Mouse (Mus musculus) cerebellum, postnatal 10 days (tissue): ENCODE measurements at regions not wholly inside any gene's neighbourhood (a gene's known extent, or its start where the extent isn't known, plus 50 kb on each side); places are given as distances from the start of the nearest gene placed in this dataset.

Experiments used
- DNase-seq, 2 experiments: peaks; one replicate each; pipeline ENCODE4 v3.0.0; 2021; ENCODE audit warnings: mixed read lengths in 2 of 2

DNA sequence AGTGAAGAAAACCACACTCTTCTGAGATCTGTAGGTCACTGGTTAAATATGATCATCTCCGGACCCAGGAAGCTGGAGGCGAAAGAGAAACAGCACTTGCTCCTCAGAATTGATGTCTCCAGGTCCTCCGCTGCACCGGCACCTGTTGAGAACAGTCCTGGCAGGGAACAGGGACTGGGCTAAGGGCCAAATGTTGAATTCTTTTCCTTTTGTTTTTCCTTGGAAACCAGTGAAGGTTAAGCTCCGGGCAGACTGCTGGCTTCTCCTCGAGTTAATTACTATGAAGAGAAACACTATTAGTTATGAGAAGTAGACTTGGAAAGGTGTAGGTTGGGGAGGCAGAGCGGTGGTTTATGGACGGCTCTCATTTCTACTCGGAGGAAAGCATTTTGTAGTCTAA is 242.7 kb downstream of the Rngtt start:
- DNase-seq = peak; percentile 58 to 66

DNA sequence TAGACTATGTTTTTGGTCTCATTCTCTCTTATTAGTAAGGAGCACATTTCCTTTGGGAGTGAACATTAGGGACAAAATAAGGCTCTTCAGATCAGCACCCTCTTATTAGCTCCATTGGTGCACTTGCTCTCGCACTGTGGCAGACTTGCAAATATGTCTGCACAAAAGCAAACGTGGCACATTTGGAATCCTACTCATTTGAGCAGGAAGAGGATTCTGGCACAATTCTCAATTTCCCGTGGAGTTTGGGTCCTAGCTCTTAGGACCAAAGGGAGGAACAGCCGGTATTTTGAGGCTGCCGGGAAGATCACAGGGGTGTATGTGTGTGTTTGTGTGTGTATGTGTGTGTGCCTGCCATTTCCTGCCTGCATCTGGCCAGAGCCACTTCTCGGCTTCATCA is 244.5 kb downstream of the Rngtt start:
- DNase-seq = peak; percentile 35 to 49

DNA sequence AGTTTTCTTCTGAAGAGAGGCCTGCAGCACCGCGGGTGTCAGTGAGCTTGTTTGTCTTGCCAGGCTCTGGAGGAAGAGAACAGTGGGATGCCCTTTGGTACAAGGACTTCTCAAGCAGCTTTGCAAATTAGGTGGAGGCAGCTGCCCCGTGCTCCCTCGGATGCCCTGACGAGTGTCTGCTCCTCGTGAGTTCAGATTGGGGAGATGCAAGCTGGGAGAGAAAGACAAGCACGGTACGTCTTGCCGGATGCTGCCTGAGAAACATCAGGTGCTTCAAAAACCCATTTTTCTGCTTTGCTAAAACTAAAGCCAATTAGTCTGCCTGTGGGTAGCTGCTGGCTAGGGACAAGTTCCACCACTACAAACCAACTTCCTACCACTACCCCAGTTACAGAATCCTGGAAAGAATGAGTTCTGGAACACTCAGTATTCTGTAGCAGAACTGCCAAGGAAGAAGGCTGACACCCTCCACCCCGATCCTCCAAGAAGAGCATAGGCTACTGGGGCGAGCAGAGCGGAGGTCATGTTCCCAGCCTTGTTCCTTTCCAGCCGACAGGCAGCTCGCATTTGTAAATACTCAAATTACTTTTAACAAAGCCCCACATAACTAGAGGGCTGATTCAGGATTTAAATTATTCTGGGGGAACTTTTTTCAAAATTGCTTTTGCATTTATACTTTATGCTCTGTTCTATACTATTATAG is 245.3 kb downstream of the Rngtt start:
- DNase-seq = peak; percentile 43 to 57

DNA sequence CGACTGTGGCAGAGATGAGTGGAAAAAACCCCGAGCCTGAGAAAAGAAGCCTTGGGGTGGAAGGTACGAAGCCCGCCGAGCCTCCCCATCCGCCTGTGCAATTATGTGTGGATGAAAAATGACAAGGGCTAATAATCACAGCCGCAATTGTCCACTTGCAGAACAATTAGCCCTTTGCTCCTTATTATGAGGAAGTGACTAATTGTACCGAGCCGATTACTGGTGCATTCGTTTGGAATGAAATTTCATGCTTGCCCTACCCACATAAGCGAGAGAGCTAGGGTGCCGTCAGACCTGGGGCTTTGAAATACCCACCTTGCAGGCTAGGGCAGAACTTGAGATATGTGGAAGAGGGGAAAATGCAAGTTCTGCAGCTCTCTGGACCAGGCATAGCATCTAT is 245.9 kb downstream of the Rngtt start:
- peak in 1 of 2 experiments; percentile 10 for DNase-seq

DNA sequence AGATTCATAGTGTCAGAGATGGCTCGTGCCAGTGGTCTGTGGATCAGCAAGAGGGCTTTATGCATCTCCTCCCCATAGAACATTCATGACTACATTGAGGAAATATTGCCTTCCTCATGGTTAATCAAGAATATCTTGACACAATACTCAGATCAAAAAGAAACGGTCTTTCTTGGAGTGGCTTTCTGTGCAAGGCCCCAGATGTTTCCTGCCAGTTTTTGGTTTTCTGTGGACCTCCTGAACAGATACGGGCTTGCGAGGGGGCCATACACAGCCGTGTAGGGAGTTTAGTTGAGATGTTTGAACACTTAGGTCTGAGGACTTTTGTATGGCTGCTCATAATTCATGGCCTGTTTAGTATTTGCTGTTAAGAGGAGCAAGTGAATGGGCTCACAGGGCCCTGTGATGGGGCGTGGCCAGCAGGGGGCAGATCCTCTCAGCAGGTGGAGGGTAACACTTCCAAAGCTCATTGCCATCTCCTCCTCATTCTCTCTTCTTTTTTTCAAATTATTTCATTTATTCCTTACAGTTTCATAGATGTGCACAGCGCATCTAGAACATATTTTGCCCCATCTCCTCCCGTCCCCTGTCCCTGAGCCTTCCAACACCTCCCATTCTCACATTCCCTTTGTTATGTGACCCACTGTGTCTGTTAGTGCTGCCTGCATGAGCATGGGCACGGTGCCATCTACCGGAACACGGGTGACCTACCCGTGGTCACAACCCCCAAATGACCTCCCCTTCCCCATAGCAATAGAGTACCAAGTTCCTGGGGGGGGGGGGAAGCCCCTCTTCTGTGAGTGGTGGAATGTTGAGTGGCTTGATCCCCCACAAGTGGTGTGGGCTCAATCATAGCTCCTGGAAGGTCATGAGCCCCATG is 246.8 kb downstream of the Rngtt start:
- DNase-seq = peak in 1 of 2 experiments; percentile 26

DNA sequence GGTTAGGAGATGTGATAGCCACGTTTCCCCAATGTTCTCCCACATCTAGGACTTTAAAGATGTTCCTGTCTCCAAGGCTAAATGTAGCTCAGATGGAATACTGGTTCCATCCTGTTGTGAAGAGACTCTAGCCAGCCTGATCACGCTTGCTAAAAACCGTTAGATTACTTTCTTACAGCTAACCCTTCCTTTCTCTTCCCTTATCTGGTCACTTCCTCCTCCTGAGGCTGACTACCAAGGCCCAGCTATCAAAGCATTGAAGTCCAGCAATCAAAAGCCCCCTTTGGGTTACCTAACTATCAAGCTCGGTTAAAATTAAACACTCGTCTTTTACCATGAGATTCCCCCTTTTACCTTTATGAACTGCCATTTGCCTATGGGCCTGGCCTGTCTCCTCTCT is 260.2 kb downstream of the Rngtt start:
- DNase-seq = no peak

DNA sequence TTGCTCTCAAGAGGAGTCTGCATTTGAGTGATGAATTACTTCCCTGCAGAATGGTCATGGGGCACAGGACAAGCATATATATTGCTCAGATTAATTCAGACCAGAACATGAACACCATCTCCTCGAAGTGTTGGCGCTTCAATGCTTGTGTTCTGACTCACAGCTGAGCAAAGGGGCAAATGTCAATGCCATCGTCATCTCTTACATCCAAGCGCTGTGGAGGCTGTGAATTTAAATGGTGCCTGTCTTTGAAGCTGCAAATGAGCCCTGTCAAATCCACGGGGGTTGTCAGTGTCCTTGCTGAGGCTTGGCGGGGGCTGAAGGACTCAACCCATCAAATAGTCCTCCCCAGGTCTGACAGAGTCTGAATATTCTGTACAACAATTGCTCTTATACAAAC is 261.2 kb downstream of the Rngtt start:
- DNase-seq = no peak

DNA sequence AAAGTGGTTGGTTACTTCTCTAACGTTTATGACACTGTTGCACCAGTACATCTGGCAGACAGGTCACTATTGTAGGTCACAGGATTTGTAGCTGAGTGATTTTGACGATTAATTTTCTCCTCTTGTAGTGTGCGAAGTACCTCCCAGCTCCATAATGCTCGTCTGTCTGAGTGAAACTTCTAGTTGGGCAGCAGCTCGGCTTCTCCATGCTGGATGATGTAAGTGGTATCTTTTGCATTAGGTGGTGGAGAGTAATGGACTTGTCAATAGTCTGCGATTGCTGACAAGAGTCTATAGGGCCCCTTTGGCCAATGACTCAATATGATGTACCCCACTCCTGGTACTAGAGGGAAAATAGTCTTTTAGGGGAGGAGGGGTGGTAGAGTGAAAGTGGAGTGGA is 267.5 kb downstream of the Rngtt start:
- DNase-seq = no peak

DNA sequence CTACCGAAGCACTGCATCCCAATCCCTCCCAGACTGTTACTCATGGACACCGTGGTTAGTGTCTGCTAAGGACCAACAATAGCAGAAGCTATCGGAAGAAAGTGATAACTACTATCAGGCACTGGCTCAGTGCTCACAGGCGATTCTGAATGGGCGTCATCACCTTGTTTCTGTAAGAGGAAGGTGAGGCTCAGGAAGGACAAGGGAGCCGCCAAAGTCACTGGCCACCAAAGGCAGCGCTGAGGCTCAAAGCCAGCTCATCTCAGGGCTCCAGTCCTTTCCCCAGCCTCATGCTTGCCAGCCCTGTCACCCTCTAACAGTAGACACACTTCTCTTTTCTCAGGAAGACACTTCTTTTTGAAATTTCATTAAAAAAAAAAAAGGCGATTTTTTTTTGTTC is 270.4 kb downstream of the Rngtt start:
- no peak for DNase-seq

DNA sequence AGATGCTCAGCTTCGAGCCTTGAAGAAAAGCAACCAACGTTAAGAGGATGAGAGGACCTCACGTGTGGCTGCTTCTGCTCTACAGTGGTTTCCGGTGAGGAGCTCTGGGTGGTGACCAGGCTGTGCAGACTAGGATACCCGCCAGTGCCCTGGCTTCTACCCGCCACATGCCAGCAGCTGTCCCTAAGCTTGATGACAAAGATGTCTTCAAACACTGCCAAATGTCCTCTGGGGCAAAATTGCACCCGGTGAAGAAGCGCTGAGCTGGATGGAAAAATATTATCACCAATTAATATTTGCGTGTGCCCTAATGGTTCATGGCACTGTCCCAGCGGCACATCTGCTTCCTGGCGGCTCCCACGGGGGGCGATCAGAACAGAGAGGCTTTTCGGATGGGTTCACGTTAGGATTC is 271.1 kb downstream of the Rngtt start:
- DNase-seq = peak; percentile 69 to 73

DNA sequence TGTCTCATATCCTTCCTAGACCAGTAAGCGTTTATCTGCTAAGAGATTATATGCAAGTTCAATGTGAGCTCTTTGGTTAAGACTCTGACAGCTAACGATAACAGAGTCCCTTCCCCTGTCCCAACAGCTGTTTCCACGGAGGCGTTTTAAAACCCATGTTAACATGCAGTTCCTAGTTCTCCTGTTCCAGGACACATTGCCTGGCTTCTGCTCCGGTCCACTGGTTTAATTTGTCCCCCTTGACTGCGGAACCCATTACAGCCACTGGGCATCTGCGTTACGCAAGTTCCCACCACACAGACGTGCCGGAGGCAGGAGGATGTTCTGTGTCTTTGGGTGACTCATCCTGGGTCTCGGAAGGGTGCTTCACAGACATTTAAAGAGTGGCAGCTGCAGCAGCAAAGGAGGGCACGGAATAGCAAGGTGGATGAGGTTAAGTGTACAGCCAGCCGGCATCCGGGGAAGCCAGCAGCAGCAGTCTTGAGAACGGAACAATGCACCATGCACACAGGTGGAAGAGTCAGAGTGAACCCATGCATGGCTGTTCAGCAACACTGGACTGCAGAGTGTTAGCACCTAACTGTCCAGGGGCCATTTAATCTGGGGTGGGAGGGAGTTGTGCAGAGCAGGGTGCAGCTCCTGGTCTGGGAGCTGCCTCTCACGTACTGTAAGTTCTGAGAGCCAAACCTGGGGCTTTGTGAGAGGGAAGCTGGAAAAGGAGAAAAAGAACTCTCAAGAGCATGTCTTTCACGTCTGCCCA is 271.8 kb downstream of the Rngtt start:
- DNase-seq = no peak

DNA sequence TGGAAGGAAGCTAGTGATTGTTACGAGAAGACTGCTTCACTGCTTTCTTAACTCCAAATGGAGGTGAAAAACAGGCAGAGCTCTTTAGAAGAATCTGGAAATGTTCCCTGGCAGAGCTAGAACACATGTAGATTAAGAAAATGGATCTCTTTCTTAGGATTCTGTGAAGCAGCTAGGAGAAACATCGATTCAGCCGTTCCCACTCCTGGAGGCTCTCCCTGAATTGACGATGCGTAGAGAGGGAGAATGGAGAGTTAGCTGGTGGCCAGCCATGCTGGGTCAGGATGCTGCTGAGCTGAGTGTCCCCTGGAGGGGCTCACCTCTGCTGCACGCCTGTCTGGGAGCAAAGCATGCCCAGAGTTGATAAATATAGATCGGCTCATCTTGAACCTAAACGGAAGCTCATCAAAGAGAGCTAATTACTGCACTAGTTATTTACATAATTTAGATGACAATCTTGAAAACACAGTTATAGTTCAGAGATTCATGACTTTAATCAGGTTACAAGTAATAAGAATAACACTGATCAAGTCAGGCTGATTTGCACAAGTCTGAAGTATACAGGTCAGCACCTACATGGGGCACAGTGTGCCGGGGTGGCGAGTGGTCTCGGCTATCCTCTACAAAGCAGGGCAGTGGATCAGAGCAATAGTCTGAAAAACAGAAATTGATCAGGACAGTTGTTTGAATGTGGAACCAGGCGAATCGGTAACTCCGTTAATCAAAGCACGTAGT is 273.0 kb downstream of the Rngtt start:
- DNase-seq = no peak

DNA sequence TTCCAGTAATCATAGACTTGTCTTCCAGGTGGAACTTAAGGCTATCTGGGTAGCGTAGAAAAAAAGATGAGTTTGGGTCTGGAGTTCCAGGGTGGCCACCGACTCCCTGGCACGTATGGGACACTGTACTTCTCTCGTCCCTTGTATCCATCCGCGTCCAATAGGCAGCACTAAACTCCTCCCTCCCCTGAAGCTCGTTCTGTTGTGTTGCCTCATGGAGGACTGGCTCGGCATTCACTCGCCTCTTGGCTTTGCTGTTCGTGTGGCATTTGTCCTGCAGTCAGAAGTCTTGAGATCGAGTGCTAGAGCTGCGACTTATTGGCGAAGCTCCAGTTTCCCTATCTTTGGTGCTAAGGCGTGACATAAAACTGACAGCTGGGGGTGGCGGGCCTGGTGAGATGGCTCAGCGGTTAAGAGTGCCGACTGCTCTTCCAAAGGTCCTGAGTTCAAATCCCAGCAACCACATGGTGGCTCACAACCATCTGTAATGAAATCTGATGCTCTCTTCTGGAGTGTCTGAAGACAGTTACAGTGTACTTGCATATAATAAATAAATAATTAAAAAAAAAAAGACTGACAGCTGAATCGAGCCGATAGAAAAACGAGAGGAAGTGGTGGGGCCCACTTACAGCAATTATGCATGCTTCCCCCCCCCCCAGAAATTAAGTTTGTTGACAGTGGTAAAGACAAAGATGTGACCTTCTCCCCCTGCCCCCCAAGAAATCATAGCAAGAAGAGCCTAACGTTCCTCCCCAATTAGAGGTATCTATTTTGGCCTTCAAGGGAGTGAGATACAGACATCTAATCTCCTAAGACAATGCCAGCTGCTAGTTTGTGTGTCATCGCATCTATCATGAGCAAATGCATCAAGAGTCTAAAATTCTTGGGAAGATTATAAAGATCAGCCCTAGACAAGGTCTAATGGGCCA is 274.1 kb downstream of the Rngtt start:
- DNase-seq = peak; percentile 19 to 21

DNA sequence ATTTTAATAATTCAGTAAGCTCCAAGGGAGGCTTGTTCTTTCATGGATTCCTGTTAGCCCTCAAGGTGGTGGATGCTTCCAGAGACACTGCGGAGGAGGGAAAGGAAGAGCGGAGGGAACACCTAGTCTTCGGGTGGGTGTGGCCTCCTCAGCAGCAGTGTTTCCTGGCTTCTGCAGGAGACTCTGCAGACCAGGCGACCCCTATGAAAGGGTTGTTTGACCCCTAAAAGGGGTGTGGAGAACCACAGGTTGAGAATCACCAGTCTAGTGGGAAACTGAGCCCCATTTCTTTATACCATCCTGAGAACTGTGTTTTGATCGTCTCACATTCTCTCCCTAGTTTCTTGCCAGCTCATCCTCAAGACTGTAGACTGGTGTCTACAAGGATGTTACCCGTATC is 275.7 kb downstream of the Rngtt start:
- DNase-seq = no peak

DNA sequence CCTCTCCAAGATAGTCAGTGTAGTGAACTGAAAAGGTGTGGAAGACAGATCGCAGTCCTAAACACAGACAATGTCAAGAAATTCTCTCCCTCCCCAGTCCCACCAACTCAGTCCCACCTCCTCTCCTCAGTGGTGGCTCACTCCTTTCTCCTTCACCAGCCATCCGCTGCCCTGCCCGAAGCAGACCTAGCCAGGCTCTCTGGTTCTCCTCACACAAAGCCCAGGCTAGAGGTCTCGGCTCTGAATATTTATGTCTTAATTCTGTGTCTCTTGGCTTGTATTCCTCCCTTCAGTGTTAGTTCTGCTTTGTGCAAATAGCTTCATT is 276.1 kb downstream of the Rngtt start:
- no peak for DNase-seq

DNA sequence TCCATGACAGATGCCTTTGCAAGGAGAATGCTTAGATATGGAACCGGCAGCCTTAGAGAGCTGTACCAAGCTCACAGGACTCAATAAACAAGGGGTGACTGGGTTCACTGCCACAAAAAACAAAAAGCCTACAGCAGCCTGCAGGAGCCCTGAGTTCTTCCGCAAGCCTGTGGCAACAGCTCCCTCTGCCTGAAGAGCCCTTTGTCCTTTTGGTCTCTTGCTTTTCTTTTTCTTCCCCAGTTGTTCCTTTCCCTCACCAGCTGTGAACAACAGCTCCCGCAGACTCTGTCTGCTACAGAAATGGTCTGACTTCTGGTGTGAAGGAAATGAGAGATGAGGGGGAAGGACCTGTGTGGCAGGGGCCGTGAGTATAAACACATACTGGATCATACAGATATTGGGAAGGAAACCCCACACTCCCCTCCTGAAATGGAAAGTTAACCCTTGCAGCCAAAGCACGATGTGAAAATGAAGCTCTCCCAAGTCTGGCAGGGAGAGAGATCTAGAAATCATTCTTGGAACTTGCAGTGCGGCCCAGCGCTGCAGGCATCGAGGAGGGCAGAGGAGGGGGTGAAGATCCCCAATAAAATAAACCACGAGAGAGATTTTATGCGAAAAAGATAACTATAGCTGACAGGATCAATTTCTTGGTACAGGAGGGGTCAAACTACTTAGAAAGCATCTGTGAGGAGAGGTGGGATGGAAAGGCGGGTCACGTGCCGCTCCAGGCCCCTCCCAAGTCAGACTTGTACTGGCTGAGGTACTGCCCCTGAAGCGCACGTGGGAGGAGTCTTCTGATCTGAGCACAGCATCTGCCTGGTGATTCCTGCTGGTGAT is 276.7 kb downstream of the Rngtt start:
- DNase-seq = peak; percentile 51 to 58

DNA sequence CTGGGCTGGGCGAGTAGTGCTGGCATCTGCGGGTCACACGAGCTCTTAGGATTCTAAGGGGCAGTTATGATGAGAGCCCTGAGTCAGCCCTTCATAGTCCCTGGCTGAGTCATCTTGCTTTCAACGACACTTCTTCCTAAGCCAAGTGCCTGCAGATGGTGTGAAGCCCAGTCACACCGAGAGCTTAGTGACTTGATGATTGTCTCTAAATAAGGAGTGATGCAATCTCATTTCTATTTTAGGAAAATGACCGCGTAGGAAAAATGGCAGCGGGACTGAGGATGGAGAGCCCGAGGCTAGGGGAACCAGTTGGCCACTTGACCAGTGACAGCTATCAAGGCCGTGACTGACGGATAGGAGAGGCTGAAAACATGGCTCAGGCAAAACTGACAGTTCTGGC is 277.6 kb downstream of the Rngtt start:
- DNase-seq = peak; percentile 52 to 63

DNA sequence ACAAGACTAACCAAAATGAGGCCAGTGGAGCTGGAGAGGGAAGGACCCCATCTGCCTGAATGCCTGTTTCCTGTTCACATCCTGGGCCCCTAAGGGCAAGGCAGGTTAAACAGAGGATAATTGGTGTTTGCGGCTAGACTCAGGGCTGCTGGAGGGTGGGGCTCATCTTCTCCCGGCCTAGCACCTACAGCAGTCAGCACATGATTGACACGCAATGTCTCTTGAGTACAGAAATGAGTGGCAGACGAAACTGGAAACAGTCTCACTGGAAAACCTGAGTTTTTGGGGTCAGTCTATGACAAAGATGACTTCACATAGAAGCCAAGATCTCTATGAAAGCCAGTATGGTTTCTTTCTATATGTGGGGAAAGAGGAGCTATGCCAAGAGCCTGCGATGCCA is 278.0 kb downstream of the Rngtt start:
- DNase-seq = no peak

DNA sequence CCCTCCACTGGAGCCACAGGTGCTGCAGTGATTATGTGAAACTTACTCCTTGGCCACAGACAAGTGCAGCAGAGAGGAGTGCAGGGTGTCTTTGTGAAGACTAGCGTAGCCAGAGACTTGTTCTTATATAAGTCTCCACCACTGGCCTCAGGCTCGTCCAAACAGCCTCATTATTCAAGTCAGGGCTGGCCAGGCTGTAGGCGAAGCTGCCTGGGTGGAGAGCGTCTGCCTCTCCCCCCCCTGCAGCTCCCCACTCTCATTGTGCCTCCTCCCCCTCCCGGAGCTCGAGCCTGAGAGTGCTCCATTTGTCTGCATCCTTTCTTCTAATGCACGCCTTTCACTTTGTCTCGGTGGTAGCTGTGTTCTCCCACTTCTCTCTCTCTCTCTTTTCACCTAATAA is 279.1 kb downstream of the Rngtt start:
- DNase-seq = peak; percentile 44 to 57

DNA sequence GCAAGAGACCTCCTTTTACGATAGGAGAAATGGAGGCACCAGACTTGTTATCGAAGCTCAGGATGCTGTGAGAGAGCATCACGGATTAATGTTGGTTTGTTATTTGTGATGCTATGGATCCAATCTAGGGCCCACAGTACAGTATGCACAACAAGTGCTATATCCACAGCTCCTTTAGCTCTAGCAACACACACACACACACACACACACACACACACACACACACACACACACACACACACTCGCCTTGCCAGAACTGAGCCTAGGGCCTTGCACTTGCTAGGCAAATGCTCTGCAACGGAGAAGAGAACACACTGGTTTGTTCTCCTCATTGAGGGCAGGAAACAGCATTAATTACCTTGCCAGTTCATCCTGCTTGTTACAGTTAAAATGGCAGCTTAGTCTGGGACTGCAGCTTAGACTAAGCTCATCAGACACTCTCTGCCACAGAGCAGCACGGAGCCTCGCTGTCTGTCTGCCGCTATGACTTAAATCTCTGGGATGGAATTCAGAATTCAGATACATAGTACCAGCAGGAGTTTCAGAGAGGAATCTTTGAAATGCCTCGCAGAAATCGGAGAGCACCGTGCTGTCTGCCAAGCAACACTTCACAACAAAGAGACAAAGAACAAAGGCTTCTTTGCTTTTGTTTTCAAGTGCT is 285.0 kb downstream of the Rngtt start:
- DNase-seq = no peak
